Mouse (Mus musculus) liver, adult 2 months (tissue): ENCODE results near the gene Ngfr. TPM values are rescaled to one million over a fixed set of nuclear protein-coding genes. Genes with fewer than 3 reads are reported as not detected.
"Not testable (repeated sequence)": the region's sequence is repeated elsewhere in the genome, so short reads cannot be mapped to it uniquely, and the experiment has no call there.

Experiments used
- DNase-seq: peaks from one replicate; pipeline ENCODE4 v3.0.0-alpha.2; 2011; ENCODE audit warnings: low read depth, low spot score; ENCODE audit errors: extremely low read depth
- H3K27ac ChIP-seq: fragments of 200-500 bp; replicated peaks from 2 replicates; pipeline ENCODE4 v1.5.1; 2012; ENCODE audit warnings: low read depth, mild to moderate bottlenecking, control low read depth, inconsistent platforms, low read length; ENCODE audit not compliant: insufficient read depth
- H3K27me3 ChIP-seq: fragments of 200-500 bp; 2 replicates; pipeline ENCODE4 v1.6.1; 2012; ENCODE audit warnings: mild to moderate bottlenecking, moderate library complexity, low read length, inconsistent platforms; ENCODE audit not compliant: control insufficient read depth, insufficient read depth
- H3K36me3 ChIP-seq: fragments of 200-500 bp; 2 replicates; pipeline ENCODE4 v1.6.1; 2012; ENCODE audit warnings: low read length, inconsistent platforms; ENCODE audit not compliant: control insufficient read depth, insufficient read depth
- H3K4me1 ChIP-seq: fragments of 200-500 bp; 2 replicates; pipeline ENCODE4 v1.6.1; 2011; ENCODE audit warnings: low read length; ENCODE audit not compliant: control insufficient read depth, insufficient read depth
- H3K4me3 ChIP-seq: fragments of 200-500 bp; 2 replicates; pipeline ENCODE4 v1.5.1; 2011; ENCODE audit warnings: low read depth, mild to moderate bottlenecking, control low read depth, low read length, moderate library complexity; ENCODE audit not compliant: insufficient read depth
- H3K79me2 ChIP-seq: fragments of 200-500 bp; 2 replicates; pipeline ENCODE4 v1.6.1; 2012; ENCODE audit warnings: inconsistent platforms, mild to moderate bottlenecking, low read length, moderate library complexity; ENCODE audit not compliant: control insufficient read depth, insufficient read depth
- H3K9ac ChIP-seq: fragments of 200-500 bp; 2 replicates; pipeline ENCODE4 v1.6.1; 2012; ENCODE audit warnings: low read depth, mild to moderate bottlenecking, control low read depth, inconsistent platforms, low read length
- CTCF ChIP-seq: fragments of 200-500 bp; IDR thresholded peaks from 2 replicates; pipeline ENCODE4 v1.5.1; 2011; ENCODE audit warnings: low read depth, low read length, control low read depth
- POLR2A ChIP-seq: fragments of 200-500 bp; IDR thresholded peaks from 2 replicates; pipeline ENCODE4 v1.6.1; 2011; ENCODE audit warnings: low read length, control low read depth; ENCODE audit not compliant: insufficient read depth; ENCODE audit errors: extremely low read depth
- WGBS: fragments of 180-500 bp; shearing (Covaris S2); methylation state at CpG from one replicate; pipeline ENCODE4 v1.1.7; 2018; 5-methylcytosine and 5-hydroxymethylcytosine counted together
- polyA plus RNA-seq: library from polyadenylated mRNA; depleted of rRNA; stranded (reverse); fragments of >200 nt; gene quantifications from 2 replicates; pipeline ENCODE4 v1.2.3, GENCODE M21; 2012
- total RNA-seq: library from RNA; depleted of rRNA; stranded (reverse); fragments of >200 nt; gene quantifications from 2 replicates; pipeline ENCODE4 v1.2.3, GENCODE M21; 2014

Gene Ngfr
- total and polyA plus RNA-seq, 2 experiments = 1.0 to 4.9 TPM

- no peaks in the 10 kb centered on the region for H3K4me1 ChIP-seq
- no peak overlapping the region for H3K9ac ChIP-seq
- H3K27me3 ChIP-seq = no peaks in the 10 kb centered on the region
- H3K27ac ChIP-seq = no peak overlapping the region
- DNase-seq = no peak
- H3K36me3 ChIP-seq = no peaks in the 10 kb centered on the region
- no peak for TF ChIP-seq CTCF
- no peak for TF ChIP-seq POLR2A
- no peak overlapping the region for H3K4me3 ChIP-seq
- no peaks in the 10 kb centered on the region for H3K79me2 ChIP-seq
- 84% methylated on average over 8 of the region's 8 CpGs for WGBS
Measured at GRCm38 (mm10) chr11:95614739-95615138, 27.2 kb upstream of the Ngfr start.

GRCm38 (mm10) chr11:95611283-95611682 is 23.7 kb upstream of the Ngfr start:
- no peaks in the 10 kb centered on the region for H3K4me1 ChIP-seq
- TF ChIP-seq POLR2A (no peak), CTCF (no peak)
- no peak overlapping the region for H3K4me3 ChIP-seq
- DNase-seq = no peak
- H3K27me3 ChIP-seq = no peaks in the 10 kb centered on the region
- no peak overlapping the region for H3K9ac ChIP-seq
- no peak overlapping the region for H3K27ac ChIP-seq
- no peaks in the 10 kb centered on the region for H3K36me3 ChIP-seq
- 50% methylated on average over 4 of the region's 4 CpGs for WGBS
- H3K79me2 ChIP-seq = no peaks in the 10 kb centered on the region

- no peaks in the 10 kb centered on the region for H3K36me3 ChIP-seq
- TF ChIP-seq POLR2A = no peak
- no peak for TF ChIP-seq CTCF
- no peak overlapping the region for H3K4me3 ChIP-seq
- H3K27me3 ChIP-seq = no peaks in the 10 kb centered on the region
- H3K79me2 ChIP-seq = no peaks in the 10 kb centered on the region
- no peak overlapping the region for H3K9ac ChIP-seq
- 29% methylated on average over 15 of the region's 15 CpGs for WGBS
- H3K27ac ChIP-seq = no peak overlapping the region
- H3K4me1 ChIP-seq = no peaks in the 10 kb centered on the region
- no peak for DNase-seq
Measured at GRCm38 (mm10) chr11:95610391-95610902, 22.9 kb upstream of the Ngfr start.

GRCm38 (mm10) chr11:95609924-95610323 is 22.4 kb upstream of the Ngfr start:
- H3K4me3 ChIP-seq = no peak overlapping the region
- TF ChIP-seq POLR2A (no peak), CTCF (no peak)
- H3K4me1 ChIP-seq = no peaks in the 10 kb centered on the region
- H3K36me3 ChIP-seq = no peaks in the 10 kb centered on the region
- 68% methylated on average over 8 of the region's 8 CpGs for WGBS
- no peak for DNase-seq
- no peaks in the 10 kb centered on the region for H3K79me2 ChIP-seq
- no peaks in the 10 kb centered on the region for H3K27me3 ChIP-seq
- no peak overlapping the region for H3K27ac ChIP-seq
- H3K9ac ChIP-seq = no peak overlapping the region

- not testable (repeated sequence) for H3K9ac ChIP-seq, H3K4me3 ChIP-seq, H3K4me1 ChIP-seq, H3K27ac ChIP-seq, H3K27me3 ChIP-seq, DNase-seq, H3K79me2 ChIP-seq, H3K36me3 ChIP-seq
- whole genome bisulfite sequencing = 88% methylated on average over 5 of the region's 5 CpGs
Measured at GRCm38 (mm10) chr11:95607286-95607685, 19.8 kb upstream of the Ngfr start.

- Histone ChIP-seq H3K79me2 (no peaks in the 10 kb centered on the region), H3K36me3 (no peaks in the 10 kb centered on the region), H3K4me3 (no peak overlapping the region), H3K27me3 (no peaks in the 10 kb centered on the region), H3K4me1 (peaks cover 3% of the 10 kb centered on the region; the same call in 1 of the 2 replicates), H3K27ac (no peak overlapping the region), H3K9ac (no peak overlapping the region)
- no peak for DNase-seq
- 49% methylated on average over 14 of the region's 14 CpGs for WGBS
- TF ChIP-seq CTCF (no peak), POLR2A (no peak)
Measured at GRCm38 (mm10) chr11:95598214-95599062, 10.9 kb upstream of the Ngfr start.
